Mouse (Mus musculus) forebrain, embryonic 10.5 days (tissue): ENCODE results near the gene 3830406C13Rik. TPM values are rescaled to one million over a fixed set of nuclear protein-coding genes. Genes with fewer than 3 reads are reported as not detected.

Experiments
- DNase-seq: peaks from one replicate; pipeline ENCODE4 v3.0.0-alpha.2; 2017; ENCODE audit warnings: low spot score; ENCODE audit errors: extremely low spot score
- H3K27ac ChIP-seq: fragments of 300-500 bp; sonication (generic); 2 replicates; pipeline ENCODE4 v1.5.1; 2016; ENCODE audit warnings: mild to moderate bottlenecking
- H3K27me3 ChIP-seq: fragments of 300-500 bp; sonication (generic); 2 replicates; pipeline ENCODE4 v1.6.1; 2016; ENCODE audit warnings: mild to moderate bottlenecking; ENCODE audit not compliant: poor library complexity, severe bottlenecking
- H3K36me3 ChIP-seq: fragments of 300-500 bp; sonication (generic); replicated peaks from 2 replicates; pipeline ENCODE4 v1.6.1; 2016; ENCODE audit warnings: mild to moderate bottlenecking, moderate library complexity
- H3K4me1 ChIP-seq: fragments of 300-500 bp; sonication (generic); 2 replicates; pipeline ENCODE4 v1.6.1; 2016
- H3K4me3 ChIP-seq: fragments of 300-500 bp; sonication (generic); 2 replicates; pipeline ENCODE4 v1.5.1; 2016; ENCODE audit warnings: mild to moderate bottlenecking, moderate library complexity
- H3K9me3 ChIP-seq: fragments of 300-500 bp; sonication (generic); 2 replicates; pipeline ENCODE4 v1.6.1; 2016; ENCODE audit warnings: mild to moderate bottlenecking, moderate library complexity
- WGBS: fragments of 180-500 bp; shearing (Covaris S2); methylation state at CpG from one replicate; pipeline ENCODE4 v1.1.7; 2016; 5-methylcytosine and 5-hydroxymethylcytosine counted together
- polyA plus RNA-seq: library from polyadenylated mRNA; unstranded; fragments of >200 nt; fragmentation: Nextera tagmentation; extraction: Ambion mirVana; gene quantifications from 2 replicates; pipeline ENCODE4 v1.2.1, GENCODE M21; 2016

The 3830406C13Rik gene
- polyA plus RNA-seq, 1 experiment from 2014 or later = 26.3 TPM

GRCm38 (mm10) chr14:12337421-12337997, 53.5 kb downstream of the 3830406C13Rik start:
- H3K9me3 ChIP-seq = no peaks in the 10 kb centered on the region
- H3K4me1 ChIP-seq = peaks cover 76% of the 10 kb centered on the region
- peak overlapping the region; percentile 80 for H3K27ac ChIP-seq
- peaks cover 8% of the 10 kb centered on the region for H3K36me3 ChIP-seq
- peak; percentile 45 for DNase-seq
- H3K4me3 ChIP-seq = no peak overlapping the region; the same call in 1 of the 2 replicates
- 2% methylated on average over 8 of the region's 8 CpGs for WGBS
- H3K27me3 ChIP-seq = peaks cover 100% of the 10 kb centered on the region

GRCm38 (mm10) chr14:12337998-12338809, 54.2 kb downstream of the 3830406C13Rik start:
- Histone ChIP-seq H3K4me3 (peak overlapping the region; percentile 71), H3K27ac (peak overlapping the region; percentile 96), H3K27me3 (peaks cover 100% of the 10 kb centered on the region), H3K9me3 (no peaks in the 10 kb centered on the region), H3K36me3 (peaks cover 13% of the 10 kb centered on the region), H3K4me1 (peaks cover 81% of the 10 kb centered on the region)
- peak; percentile 80 for DNase-seq
- WGBS = under 1% methylated on average over 16 of the region's 16 CpGs

GRCm38 (mm10) chr14:12338811-12339565, 55.0 kb downstream of the 3830406C13Rik start:
- Histone ChIP-seq H3K4me3 (peak overlapping the region; percentile 71), H3K4me1 (peaks cover 89% of the 10 kb centered on the region), H3K27me3 (peaks cover 100% of the 10 kb centered on the region), H3K9me3 (no peaks in the 10 kb centered on the region), H3K36me3 (peaks cover 21% of the 10 kb centered on the region), H3K27ac (peak overlapping the region; percentile 96)
- under 1% methylated on average over 10 of the region's 10 CpGs for WGBS
- DNase-seq = no peak

DNA sequence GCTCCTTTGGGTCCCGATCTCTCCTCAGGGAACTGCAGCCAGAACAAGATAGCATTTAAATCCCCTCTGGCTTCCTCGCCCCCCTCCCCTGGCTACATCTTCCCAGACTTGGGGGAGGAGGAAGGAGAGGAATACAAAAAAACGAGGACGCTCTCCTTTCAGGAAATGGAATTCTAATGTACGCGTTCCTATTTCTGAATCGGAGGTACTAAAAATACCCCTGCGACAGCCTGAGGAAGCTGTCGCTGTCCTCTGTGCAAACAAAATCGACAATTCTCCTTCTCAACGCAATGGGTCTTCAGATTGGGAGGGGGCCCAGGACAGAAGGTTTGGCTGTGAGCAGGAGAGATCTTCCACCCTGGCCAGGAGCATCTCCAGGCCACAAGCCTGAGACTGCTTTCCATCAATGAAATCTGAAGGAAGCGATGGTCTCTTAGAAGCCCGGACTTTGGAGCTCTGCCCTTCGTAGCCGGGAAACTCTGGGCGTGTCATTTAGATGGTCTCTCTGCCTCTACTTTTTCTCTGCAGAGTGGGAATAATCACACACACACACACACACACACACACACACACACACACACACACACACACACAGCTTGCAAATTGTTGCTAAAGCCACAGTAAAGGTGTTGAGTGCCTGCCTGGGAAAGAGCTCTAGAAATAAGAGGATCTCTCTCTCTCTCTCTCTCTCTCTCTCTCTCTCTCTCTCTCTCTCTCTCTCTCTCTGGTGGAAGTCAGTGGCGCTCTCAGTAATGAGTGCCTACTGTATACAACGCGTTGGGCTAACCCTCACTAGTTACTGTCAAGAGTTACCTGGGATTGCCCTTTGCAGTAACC, 56.5 kb downstream of the 3830406C13Rik start:
- DNase-seq = peak; percentile 53
- peaks cover 22% of the 10 kb centered on the region for H3K36me3 ChIP-seq
- no peaks in the 10 kb centered on the region for H3K9me3 ChIP-seq
- WGBS = under 1% methylated on average over 19 of the region's 19 CpGs
- H3K27me3 ChIP-seq = peaks cover 100% of the 10 kb centered on the region
- peak overlapping the region; percentile 71 for H3K4me3 ChIP-seq
- H3K27ac ChIP-seq = peak overlapping the region; percentile 96
- H3K4me1 ChIP-seq = peaks cover 94% of the 10 kb centered on the region

- Histone ChIP-seq H3K9me3 (no peaks in the 10 kb centered on the region), H3K27me3 (peaks cover 100% of the 10 kb centered on the region), H3K36me3 (peaks cover 22% of the 10 kb centered on the region), H3K4me3 (peak overlapping the region; percentile 71), H3K27ac (peak overlapping the region; percentile 96), H3K4me1 (peaks cover 96% of the 10 kb centered on the region)
- WGBS = under 1% methylated on average over 42 of the region's 42 CpGs
- peak; percentile 72 for DNase-seq
Measured at GRCm38 (mm10) chr14:12341075-12341788, 57.3 kb downstream of the 3830406C13Rik start.

GRCm38 (mm10) chr14:12341789-12342457, 58.0 kb downstream of the 3830406C13Rik start:
- Histone ChIP-seq H3K36me3 (peaks cover 22% of the 10 kb centered on the region), H3K9me3 (no peaks in the 10 kb centered on the region), H3K27me3 (peaks cover 100% of the 10 kb centered on the region), H3K4me1 (peaks cover 94% of the 10 kb centered on the region), H3K4me3 (peak overlapping the region; percentile 71), H3K27ac (peak overlapping the region; percentile 96)
- 3% methylated on average over 24 of the region's 24 CpGs for WGBS
- peak; percentile 42 for DNase-seq

DNA sequence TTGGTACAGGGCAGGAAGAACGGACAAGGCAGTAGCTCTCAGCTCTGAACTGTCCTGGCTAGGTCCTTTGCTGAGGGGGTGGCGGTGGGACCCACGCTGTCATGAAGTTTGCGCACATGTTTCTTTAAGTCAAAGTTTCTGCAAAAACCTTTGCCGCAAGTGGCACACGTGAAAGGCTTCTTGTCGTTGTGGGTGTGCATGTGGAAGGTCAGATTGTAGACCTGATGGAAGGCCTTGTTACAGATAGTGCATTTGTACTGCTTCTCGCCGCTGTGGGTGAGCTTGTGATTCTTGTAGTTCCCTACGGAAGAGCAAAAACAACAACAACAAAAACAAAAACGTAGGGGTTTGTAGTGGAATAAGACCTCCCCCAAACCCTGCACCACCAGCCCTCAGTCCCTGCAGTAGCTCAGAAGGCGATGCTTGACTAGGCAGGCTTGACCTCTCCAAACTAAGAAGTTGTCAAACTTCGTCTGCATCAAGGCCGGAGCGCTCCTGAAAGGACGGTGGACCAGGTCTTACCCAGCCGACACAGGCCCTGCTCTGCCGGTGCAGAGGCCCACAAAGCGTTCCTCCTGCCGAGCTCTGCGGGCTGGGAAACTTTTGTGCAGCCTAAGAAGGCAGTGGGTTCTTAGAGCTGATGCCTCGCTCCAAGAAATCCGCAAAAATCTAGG, 58.6 kb downstream of the 3830406C13Rik start:
- peaks cover 100% of the 10 kb centered on the region for H3K27me3 ChIP-seq
- H3K9me3 ChIP-seq = no peaks in the 10 kb centered on the region
- peaks cover 22% of the 10 kb centered on the region for H3K36me3 ChIP-seq
- H3K27ac ChIP-seq = peak overlapping the region; percentile 96
- peaks cover 94% of the 10 kb centered on the region for H3K4me1 ChIP-seq
- DNase-seq = peak; percentile 48
- peak overlapping the region; percentile 71 for H3K4me3 ChIP-seq
- 2% methylated on average over 23 of the region's 23 CpGs for WGBS

DNA sequence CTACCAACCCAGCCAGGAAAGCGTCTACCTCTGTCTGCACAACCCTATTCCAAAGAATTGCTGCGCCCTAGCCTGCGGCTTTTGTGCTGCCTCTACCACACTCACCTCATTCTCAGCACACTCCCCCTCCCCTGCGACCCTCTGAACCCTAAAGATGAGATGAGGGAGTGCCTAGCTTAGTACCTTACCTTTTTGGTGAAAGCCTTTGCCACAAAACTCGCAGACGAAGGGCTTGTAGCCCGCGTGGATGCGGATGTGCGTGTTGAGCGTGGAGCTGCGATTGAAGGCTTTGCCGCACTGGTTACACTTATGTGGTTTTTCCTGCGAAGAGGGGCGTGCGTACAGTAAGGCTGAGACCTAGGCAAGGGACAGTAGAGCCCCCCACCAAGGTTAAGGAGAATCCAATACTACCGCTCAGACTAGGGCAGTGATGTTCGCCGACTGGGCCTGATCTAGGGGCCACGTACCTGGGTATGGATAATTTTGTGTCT, 59.5 kb downstream of the 3830406C13Rik start:
- peaks cover 100% of the 10 kb centered on the region for H3K27me3 ChIP-seq
- 1% methylated on average over 20 of the region's 20 CpGs for WGBS
- H3K4me3 ChIP-seq = peak overlapping the region; percentile 71
- peaks cover 97% of the 10 kb centered on the region for H3K4me1 ChIP-seq
- peak overlapping the region; percentile 96 for H3K27ac ChIP-seq
- no peaks in the 10 kb centered on the region for H3K9me3 ChIP-seq
- H3K36me3 ChIP-seq = peaks cover 22% of the 10 kb centered on the region
- peak; percentile 38 for DNase-seq

DNA sequence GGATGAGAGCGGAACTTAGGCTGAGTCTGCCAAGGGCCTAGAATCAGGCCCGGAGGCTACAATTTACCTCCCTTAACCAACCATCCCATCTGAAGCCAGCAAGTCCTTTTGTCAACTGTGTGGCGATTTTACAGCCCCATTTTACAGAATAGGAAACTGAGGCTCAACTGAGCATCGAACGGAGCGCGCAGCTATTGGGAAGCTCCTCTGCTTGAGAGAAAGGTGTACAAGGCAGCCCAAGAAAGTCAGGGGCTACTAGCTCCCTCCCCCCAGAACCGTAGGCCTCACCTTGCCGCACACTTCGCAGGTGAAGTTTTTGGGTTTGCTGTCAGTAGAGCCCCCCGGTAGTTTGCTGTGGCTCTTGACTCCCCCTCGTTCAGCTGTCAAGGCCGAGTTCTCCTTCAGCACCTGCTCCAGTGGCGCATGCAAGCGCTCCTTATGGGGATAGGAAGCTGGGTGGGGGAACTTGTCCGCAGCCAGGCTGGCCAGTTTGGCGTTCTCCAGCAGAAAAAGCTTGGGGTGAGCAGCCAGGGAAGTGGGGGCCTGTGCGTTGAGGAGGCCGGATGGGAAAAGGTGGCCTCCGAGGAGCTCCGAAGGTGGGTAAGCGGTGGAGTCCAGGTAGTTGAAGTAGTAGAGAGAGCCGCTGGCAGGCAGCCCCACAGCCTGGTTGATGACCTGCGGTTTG, 60.2 kb downstream of the 3830406C13Rik start:
- 2% methylated on average over 24 of the region's 24 CpGs for WGBS
- peak; percentile 50 for DNase-seq
- Histone ChIP-seq H3K9me3 (no peaks in the 10 kb centered on the region), H3K36me3 (peaks cover 22% of the 10 kb centered on the region), H3K27me3 (peaks cover 100% of the 10 kb centered on the region), H3K4me3 (peak overlapping the region; percentile 71), H3K4me1 (peaks cover 97% of the 10 kb centered on the region), H3K27ac (peak overlapping the region; percentile 96)

DNA sequence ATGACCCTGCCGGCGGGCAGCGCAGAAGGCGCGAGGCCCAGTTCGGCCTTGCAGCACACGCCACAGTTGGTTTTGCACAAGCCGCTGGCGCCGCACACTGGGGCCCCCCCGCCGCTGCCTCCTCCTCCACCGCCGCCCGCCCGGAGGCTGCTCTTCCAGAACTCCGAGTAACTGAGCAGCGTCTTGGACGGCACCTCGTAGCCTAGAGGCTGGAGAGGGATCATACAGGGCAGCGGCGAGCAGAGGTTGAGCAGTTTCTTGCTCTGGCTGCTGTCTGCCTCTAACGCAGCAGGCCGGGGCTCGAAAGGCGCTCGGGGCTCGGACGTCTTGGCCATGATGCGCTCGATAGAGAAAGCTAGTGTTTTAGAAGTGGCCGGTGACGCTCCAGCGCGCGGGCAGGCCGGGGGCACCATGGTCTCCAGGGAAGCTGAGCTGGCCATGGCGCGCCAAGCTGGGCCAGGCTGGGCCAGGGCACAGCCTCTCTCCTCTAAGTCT, 60.8 kb downstream of the 3830406C13Rik start:
- Histone ChIP-seq H3K36me3 (peaks cover 22% of the 10 kb centered on the region), H3K27ac (peak overlapping the region; percentile 96), H3K27me3 (peaks cover 100% of the 10 kb centered on the region), H3K4me1 (peaks cover 97% of the 10 kb centered on the region), H3K9me3 (no peaks in the 10 kb centered on the region), H3K4me3 (peak overlapping the region; percentile 71)
- no peak for DNase-seq
- under 1% methylated on average over 39 of the region's 39 CpGs for WGBS
